Mouse (Mus musculus) midbrain, embryonic 16.5 days (tissue): Measurements from ENCODE around the gene Bex6. TPM values are rescaled to one million over a fixed set of nuclear protein-coding genes. Genes with fewer than 3 reads are reported as not detected.
"Not testable (repeated sequence)": the region's sequence is repeated elsewhere in the genome, so short reads cannot be mapped to it uniquely, and the experiment has no call there.

Source experiments
- ATAC-seq: fragments of 200-750 bp; cut with Nextera tagmentation; 2 replicates; pipeline ENCODE4 v1.8.0; 2017; ENCODE audit warnings: moderate TSS enrichment
- H3K27ac ChIP-seq: fragments of 300-500 bp; sonication (generic); 2 replicates; pipeline ENCODE4 v1.5.1; 2014; ENCODE audit warnings: mild to moderate bottlenecking, low read length, mixed read lengths
- H3K27me3 ChIP-seq: fragments of 300-500 bp; sonication (generic); 2 replicates; pipeline ENCODE4 v1.6.1; 2014; ENCODE audit warnings: low read depth, low read length, mixed read lengths; ENCODE audit not compliant: control insufficient read depth, insufficient read depth
- H3K36me3 ChIP-seq: fragments of 300-500 bp; sonication (generic); 2 replicates; pipeline ENCODE4 v1.6.1; 2014; ENCODE audit warnings: mild to moderate bottlenecking, low read length, moderate library complexity, mixed read lengths; ENCODE audit not compliant: control insufficient read depth, insufficient read depth
- H3K4me1 ChIP-seq: fragments of 300-500 bp; sonication (generic); 2 replicates; pipeline ENCODE4 v1.6.1; 2014; ENCODE audit warnings: mild to moderate bottlenecking, low read length, mixed read lengths; ENCODE audit not compliant: control insufficient read depth, insufficient read depth
- H3K4me2 ChIP-seq: fragments of 300-500 bp; sonication (generic); 2 replicates; pipeline ENCODE4 v1.6.1; 2014; ENCODE audit warnings: mild to moderate bottlenecking, low read length, mixed read lengths
- H3K4me3 ChIP-seq: fragments of 300-500 bp; sonication (generic); 2 replicates; pipeline ENCODE4 v1.5.1; 2014; ENCODE audit warnings: low read depth, mild to moderate bottlenecking, low read length, moderate library complexity, mixed read lengths
- H3K9ac ChIP-seq: fragments of 300-500 bp; sonication (generic); 2 replicates; pipeline ENCODE4 v1.6.1; 2014; ENCODE audit warnings: low read depth, low read length, mixed read lengths
- H3K9me3 ChIP-seq: fragments of 300-500 bp; sonication (generic); replicated peaks from 2 replicates; pipeline ENCODE4 v1.6.1; 2014; ENCODE audit warnings: mild to moderate bottlenecking, low read length, mixed read lengths; ENCODE audit not compliant: control insufficient read depth, poor library complexity, severe bottlenecking
- WGBS: fragments of 180-500 bp; shearing (Covaris S2); extraction: QIAGEN DNeasy Blood & Tissue Kit; methylation state at CpG from one replicate; pipeline ENCODE4 v1.1.7; 2014; 5-methylcytosine and 5-hydroxymethylcytosine counted together
- polyA plus RNA-seq: library from polyadenylated mRNA; unstranded; fragments of >200 nt; fragmentation: Nextera tagmentation; extraction: Ambion mirVana; gene quantifications from 2 replicates; pipeline ENCODE4 v1.2.1, GENCODE M21; 2015

Gene Bex6
- polyA plus RNA-seq, 1 experiment from 2014 or later, result not detected

GRCm38 (mm10) chr16:32232050-32232449 is 52.4 kb downstream of the Bex6 start:
- not testable (repeated sequence) for H3K36me3 ChIP-seq, H3K4me2 ChIP-seq, H3K27ac ChIP-seq, H3K9me3 ChIP-seq, ATAC-seq, H3K27me3 ChIP-seq, H3K4me1 ChIP-seq, H3K9ac ChIP-seq, H3K4me3 ChIP-seq
- 82% methylated on average over 3 of the region's 3 CpGs for WGBS

Other genes starting within 250 kb of the Bex6 start
- gene Pigz, start 246.0 kb upstream of the Bex6 start, polyA plus RNA-seq, result 2.7 and 3.5 TPM in 2 replicates
- gene 0610012G03Rik, start 231.3 kb upstream of the Bex6 start, polyA plus RNA-seq, result 114 and 117 TPM in 2 replicates
- 103 and 105 TPM in 2 replicates for gene Ncbp2, start 231.3 kb upstream of the Bex6 start, polyA plus RNA-seq
- gene Senp5, start 176.5 kb upstream of the Bex6 start, polyA plus RNA-seq, result 15.3 and 16.7 TPM in 2 replicates
- gene Pak2, start 100.5 kb upstream of the Bex6 start, polyA plus RNA-seq, result 37.5 and 40.4 TPM in 2 replicates
- 104 and 107 TPM in 2 replicates for gene Pigx, start 80.1 kb upstream of the Bex6 start, polyA plus RNA-seq
- 49.1 and 51.6 TPM in 2 replicates for gene Cep19, start 80.0 kb upstream of the Bex6 start, polyA plus RNA-seq
- 6.7 and 6.8 TPM in 2 replicates for gene Nrros, start 14.2 kb upstream of the Bex6 start, polyA plus RNA-seq
- 5.9 and 8.2 TPM in 2 replicates for gene Fbxo45, start 67.3 kb downstream of the Bex6 start, polyA plus RNA-seq
- 13.8 and 16.0 TPM in 2 replicates for gene Wdr53, start 67.4 kb downstream of the Bex6 start, polyA plus RNA-seq
- gene Smco1, start 91.6 kb downstream of the Bex6 start, polyA plus RNA-seq, result not detected in 2 replicates
- gene Rnf168, start 97.6 kb downstream of the Bex6 start, polyA plus RNA-seq, result 24.2 and 25.9 TPM in 2 replicates
- 21.1 and 23.7 TPM in 2 replicates for gene Ubxn7, start 152.4 kb downstream of the Bex6 start, polyA plus RNA-seq
- gene Tm4sf19, start 220.7 kb downstream of the Bex6 start, polyA plus RNA-seq, result not detected in 2 replicates
- 40.3 and 41.3 TPM in 2 replicates for gene Tctex1d2, start 239.9 kb downstream of the Bex6 start, polyA plus RNA-seq